Mouse (Mus musculus) right cerebral cortex, postnatal 10 days (tissue): ENCODE data around the gene Nrg4.

Experiments
- DNase-seq, 2 experiments: peaks; one replicate each; pipeline ENCODE4 v3.0.0; 2021; ENCODE audit warnings: low spot score in 2 of 2

Gene Nrg4

GRCm38 (mm10) chr9:55326515-55327233 is at the start of gene Nrg4, which contains the start of gene Tmem266:
Gene Nrg4 (minus strand): TSS chr9:55326844.
Gene Tmem266 (plus strand): TSS chr9:55326913.
- peak; percentile 86 to 89 for DNase-seq

DNA sequence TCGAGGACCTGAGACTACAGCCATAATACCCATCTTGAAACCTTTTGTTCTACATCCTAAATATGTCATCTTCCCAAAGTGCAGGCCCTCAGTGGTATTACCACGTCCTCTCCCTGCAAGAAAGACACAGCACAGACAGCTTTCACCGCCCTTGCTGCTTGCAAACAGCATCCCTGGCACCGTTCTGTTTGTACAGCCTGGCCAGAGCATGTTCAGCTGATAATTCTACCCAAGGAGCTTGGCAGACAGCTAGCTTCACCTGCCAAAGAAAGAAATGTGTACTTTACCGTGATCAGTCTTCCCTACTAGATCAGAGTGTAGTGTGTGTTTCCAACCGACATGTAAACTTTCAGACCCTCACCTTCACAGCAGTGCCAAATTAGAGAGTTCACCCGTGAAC is 45.3 kb upstream of the Nrg4 start:
- no peak for DNase-seq

DNA sequence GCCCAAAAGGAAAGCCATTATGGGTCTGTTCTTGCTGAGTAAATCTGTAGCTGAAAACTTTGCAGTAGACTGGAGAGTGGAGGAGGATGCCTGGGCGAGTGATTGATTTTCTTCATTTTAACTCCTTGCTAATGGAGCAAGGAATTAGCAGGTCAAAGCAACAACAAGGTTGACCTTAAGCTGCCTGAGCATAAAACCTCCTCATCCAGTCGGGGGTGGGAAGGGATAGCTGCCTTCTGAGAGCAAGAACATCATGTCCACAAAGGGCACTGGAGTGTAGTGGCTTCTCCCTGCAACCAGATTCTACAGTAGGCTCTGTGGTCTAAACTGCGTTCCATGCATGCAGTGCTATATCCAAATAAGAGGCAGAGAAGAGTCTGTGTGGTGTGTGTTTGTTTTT is 41.4 kb upstream of the Nrg4 start:
- no peak for DNase-seq

GRCm38 (mm10) chr9:55363707-55364106 is 37.1 kb upstream of the Nrg4 start:
- DNase-seq: no peak

DNA sequence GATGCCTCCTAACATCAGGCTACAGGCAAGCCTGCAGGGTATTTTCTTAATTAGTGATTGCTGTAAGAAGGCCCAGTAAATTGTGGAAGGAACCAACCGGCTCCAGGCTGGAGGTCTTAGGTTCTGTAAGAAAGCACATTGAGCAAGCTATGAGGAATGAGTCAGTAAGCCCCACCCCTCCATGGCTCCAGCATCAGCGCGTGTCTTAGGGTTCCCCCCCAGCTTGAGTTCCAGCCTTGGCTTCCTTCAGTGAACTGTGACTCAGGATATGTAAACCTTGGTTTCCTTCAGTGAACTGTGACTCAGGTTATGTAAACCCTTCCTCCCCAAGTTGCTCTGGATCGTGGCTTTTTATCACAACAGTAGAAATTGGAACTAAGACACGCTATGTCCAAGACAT is 35.3 kb upstream of the Nrg4 start:
- no peak for DNase-seq

DNA sequence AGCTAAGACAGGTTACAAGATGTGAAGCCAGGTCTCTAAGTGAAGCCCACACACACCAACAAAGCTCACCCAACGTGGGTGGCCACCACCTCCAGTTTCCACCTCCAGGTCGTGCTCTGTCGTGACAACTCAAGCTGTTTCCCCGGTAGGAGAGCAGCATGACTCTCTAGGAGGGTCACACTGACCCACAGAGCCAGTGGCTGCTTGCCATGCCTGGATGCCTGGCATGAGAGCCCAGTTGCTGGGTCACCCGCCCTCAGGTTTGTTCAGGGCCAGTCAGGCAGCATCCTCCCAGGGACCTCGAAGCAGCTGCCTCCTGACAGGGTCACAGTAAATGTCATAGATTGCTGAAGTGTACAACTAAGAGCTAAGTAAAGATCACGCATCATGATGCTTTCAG is 34.2 kb upstream of the Nrg4 start:
- DNase-seq: no peak

GRCm38 (mm10) chr9:55360372-55360771 is 33.7 kb upstream of the Nrg4 start:
- no peak for DNase-seq

DNA sequence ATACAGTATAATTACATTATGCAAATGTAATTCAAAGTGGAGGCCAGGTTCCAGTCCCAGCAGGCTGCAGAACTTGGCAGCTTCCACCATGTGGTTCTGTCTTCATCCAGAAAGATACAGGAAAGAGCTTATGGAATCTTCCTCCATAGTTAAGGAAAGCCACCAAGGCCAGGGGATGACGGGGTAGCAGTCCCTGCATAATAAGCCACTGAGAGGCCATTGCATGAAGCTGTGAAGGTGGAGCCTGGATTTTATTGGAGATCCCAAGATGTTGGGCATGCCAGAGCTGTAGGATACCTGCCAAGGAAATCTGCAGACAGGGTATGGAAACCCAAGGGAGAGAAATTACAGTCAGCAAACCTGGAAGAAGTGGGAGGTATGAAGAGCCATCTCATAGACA is 30.5 kb upstream of the Nrg4 start:
- peak in 1 of 2 experiments; percentile 36 for DNase-seq

DNA sequence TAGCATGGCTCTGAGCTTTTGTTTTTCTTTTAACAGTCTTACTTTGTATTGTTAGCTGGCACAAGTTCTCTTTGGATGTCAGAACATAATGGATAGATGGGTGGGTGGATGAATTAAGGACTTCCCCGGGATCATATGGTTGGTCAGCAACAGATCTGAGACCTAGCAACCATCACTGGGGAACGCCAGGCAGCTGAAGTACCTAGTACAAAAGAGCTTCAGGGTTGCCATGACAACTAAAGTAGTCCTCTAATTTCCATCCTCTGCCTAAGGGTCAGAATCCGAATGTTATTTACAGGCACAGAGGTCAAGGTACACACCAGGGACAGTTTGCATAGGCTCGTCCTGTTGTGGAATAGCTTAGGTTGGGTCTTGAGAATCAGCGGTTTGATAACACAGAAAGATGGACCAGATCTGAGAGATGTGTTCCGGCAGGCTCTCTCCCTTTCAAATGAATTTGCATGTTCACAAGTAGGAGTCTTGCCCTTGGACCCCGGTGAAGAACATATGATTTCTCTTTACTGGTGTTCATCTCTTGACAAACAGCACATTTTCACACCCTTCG is 28.7 kb upstream of the Nrg4 start:
- DNase-seq: peak in 1 of 2 experiments; percentile 52

DNA sequence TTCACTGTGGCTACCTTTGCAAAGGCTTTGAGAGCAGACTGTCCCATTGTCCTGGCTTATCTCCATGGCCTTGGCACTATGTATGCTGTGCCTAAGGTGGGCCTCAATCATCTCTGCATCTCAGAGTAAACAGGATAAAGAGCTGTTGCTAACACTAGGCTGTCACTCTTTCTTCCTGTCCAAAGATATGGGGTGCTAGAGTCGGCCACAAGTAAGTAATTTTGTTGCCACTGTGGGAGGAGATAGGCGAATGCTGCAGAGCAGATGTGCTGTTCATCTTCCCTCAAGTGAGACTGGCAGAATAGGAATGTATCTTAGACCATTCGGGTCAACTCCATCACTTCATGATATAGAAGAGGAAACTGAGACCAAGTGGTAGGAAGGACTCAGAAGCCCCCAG is 28.0 kb upstream of the Nrg4 start:
- no peak for DNase-seq

DNA sequence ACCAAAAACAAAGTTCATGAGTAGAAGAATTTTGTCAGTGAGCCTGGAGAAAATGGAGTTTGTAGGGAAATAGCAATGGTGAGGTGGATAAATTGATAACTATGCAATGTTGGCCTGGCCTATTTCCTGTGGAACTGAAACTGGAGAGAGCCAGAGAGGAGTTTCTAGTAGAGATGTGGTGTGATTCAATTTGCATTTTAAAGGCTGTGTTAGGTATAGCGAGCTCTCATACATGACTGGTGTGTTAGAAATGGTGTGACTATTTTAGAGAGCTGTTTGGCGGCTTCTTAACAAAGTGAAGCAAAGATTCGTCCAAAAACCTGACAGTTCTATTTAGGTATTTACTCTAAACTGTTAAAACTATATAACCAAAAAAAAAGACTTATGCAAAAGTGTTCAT is 22.0 kb upstream of the Nrg4 start:
- no peak for DNase-seq

DNA sequence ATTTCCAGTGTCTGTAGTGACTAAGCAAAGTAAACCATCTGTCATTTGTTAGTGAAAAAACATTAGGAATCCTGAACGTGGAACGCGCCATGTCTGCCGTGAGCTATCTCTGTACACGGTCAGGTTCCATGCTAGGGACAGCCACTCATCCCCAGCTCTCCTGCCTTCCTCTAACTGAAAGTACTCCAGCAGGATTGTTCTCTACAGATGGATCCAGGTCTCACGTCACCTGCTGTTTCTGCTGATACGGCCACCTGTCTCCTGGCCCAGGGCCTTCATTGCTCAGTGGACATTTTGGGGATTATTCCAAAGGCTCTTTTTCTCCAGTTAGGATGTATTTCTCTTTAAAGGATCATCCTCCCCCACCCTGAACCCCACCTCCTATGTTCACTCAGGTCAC is 18.7 kb upstream of the Nrg4 start:
- DNase-seq: no peak

- no peak for DNase-seq
Measured at GRCm38 (mm10) chr9:55344165-55344564, 17.5 kb upstream of the Nrg4 start.

DNA sequence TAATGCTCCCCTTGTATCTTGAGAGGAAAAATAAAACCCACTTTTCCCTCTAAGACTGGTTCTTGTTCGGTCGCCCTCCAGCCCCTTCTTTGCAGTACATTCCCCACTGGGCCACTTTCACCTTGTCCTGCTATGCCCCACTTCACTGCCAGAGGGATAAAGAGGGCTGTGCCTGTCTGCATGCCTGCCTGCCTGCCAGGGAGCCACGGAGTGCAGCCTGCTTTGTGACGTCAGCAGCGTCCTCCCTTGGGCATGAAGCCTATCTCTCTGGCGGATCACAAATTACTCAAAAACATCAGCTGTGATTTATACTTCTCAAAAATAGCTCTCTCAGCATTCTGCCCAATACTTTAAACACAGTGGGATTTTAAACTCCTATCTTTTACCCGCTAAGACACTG is 6.3 kb upstream of the Nrg4 start:
- DNase-seq: peak; percentile 60 to 63

- no peak for DNase-seq
Measured at GRCm38 (mm10) chr9:55332476-55332875, 5.8 kb upstream of the Nrg4 start.

GRCm38 (mm10) chr9:55329401-55329800 is 2.8 kb upstream of the Nrg4 start:
- DNase-seq: no peak

- no peak for DNase-seq
Measured at GRCm38 (mm10) chr9:55328151-55328918, 1.7 kb upstream of the Nrg4 start.

GRCm38 (mm10) chr9:55327234-55327615 is 581 bp upstream of the Nrg4 start:
- DNase-seq: peak in 1 of 2 experiments; percentile 43

GRCm38 (mm10) chr9:55325564-55326514 is 805 bp downstream of the Nrg4 start:
- DNase-seq: no peak

GRCm38 (mm10) chr9:55325061-55325460 is 1.6 kb downstream of the Nrg4 start:
- DNase-seq: no peak

GRCm38 (mm10) chr9:55324516-55324915 is 2.1 kb downstream of the Nrg4 start:
- DNase-seq: no peak

DNA sequence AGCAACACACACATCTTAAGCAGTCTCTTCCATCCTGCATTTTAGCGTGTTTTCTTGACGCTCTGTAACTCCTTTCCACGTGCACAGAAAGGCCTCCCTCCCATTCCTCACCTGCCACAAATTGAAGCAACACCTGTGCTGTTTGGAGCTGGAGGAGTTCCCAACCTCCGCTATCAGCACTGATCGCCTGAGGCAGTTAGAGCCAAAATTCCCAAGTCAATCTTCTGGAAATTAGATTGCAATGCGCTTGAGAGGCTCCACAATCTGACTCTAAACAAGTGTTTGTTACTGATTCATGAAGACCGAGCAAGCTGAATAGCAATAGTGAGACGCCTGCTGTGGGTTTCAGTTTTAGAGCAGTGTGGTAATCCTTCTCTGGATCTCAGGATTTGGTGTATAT is 2.6 kb downstream of the Nrg4 start:
- DNase-seq: no peak
